Mouse (Mus musculus) kidney, postnatal 0 days (tissue): ENCODE measurements around the gene Bex6. TPM values are rescaled to one million over a fixed set of nuclear protein-coding genes. Genes with fewer than 3 reads are reported as not detected.
A peak's percentile ranks its signal among the peaks of the same experiment; 100 is the strongest.

Source experiments
- ATAC-seq: fragments of 200-750 bp; cut with Nextera tagmentation; replicated peaks from 2 replicates; pipeline ENCODE4 v1.8.0; 2017; ENCODE audit warnings: low read depth, moderate number of reproducible peaks, moderate TSS enrichment, moderate library complexity; ENCODE audit not compliant: low FRiP score
- DNase-seq: peaks from one replicate; pipeline ENCODE4 v3.0.0-alpha.2; 2016; ENCODE audit warnings: low spot score
- H3K27ac ChIP-seq: fragments of 300-500 bp; sonication (generic); 2 replicates; pipeline ENCODE4 v1.5.1; 2014; ENCODE audit warnings: mild to moderate bottlenecking
- H3K27me3 ChIP-seq: fragments of 300-500 bp; sonication (generic); 2 replicates; pipeline ENCODE4 v1.6.1; 2014; ENCODE audit warnings: low read length, mixed read lengths; ENCODE audit not compliant: insufficient read depth
- H3K36me3 ChIP-seq: fragments of 300-500 bp; sonication (generic); 2 replicates; pipeline ENCODE4 v1.6.1; 2014; ENCODE audit warnings: low read length, mixed read lengths; ENCODE audit not compliant: insufficient read depth
- H3K4me1 ChIP-seq: fragments of 300-500 bp; sonication (generic); replicated peaks from 2 replicates; pipeline ENCODE4 v1.6.1; 2014; ENCODE audit warnings: antibody characterized with exemption, low read length, mixed read lengths; ENCODE audit not compliant: insufficient read depth
- H3K4me2 ChIP-seq: fragments of 300-500 bp; sonication (generic); 2 replicates; pipeline ENCODE4 v1.6.1; 2014; ENCODE audit warnings: mild to moderate bottlenecking, low read length, moderate library complexity, mixed read lengths
- H3K4me3 ChIP-seq: fragments of 300-500 bp; sonication (generic); replicated peaks from 2 replicates; pipeline ENCODE4 v1.5.1; 2014; ENCODE audit warnings: low read depth, low read length
- H3K9ac ChIP-seq: fragments of 300-500 bp; sonication (generic); 2 replicates; pipeline ENCODE4 v1.6.1; 2014; ENCODE audit warnings: low read depth, low read length
- H3K9me3 ChIP-seq: fragments of 300-500 bp; sonication (generic); replicated peaks from 2 replicates; pipeline ENCODE4 v1.6.1; 2016; ENCODE audit warnings: low read length, inconsistent platforms, mixed read lengths
- CTCF ChIP-seq: IDR thresholded peaks from 2 replicates; pipeline ENCODE4 v1.5.1; 2016; ENCODE audit warnings: antibody characterized with exemption, low read depth, mild to moderate bottlenecking, moderate library complexity
- WGBS: fragments of 180-500 bp; shearing (Covaris S2); extraction: QIAGEN DNeasy Blood & Tissue Kit; methylation state at CpG from one replicate; pipeline ENCODE4 v1.1.7; 2014; 5-methylcytosine and 5-hydroxymethylcytosine counted together
- polyA plus RNA-seq: library from polyadenylated mRNA; unstranded; fragments of >200 nt; fragmentation: Nextera tagmentation; extraction: Ambion mirVana; gene quantifications from 2 replicates; pipeline ENCODE4 v1.2.1, GENCODE M21; 2015

Bex6 gene
- polyA plus RNA-seq, 1 experiment from 2014 or later, result not detected

DNA sequence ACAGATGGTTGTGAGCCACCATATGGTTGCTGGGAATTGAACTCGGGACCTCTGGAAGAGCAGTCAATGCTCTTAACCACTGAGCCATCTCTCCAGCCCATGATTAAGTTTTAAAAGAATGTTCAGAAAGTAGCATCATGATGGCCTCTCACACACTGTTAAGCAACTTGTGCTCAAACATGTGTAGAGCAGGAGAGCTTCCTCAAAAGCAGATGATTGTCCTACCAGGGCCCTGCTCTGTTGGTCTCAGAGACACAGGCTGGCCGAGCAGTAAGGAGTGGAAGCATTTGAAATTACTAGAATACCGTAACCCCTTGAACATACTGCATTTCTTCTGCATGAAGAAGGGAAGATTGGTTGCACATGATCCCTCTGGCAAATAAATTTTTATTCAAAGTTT lies 20.7 kb upstream of the Bex6 start:
- H3K36me3 ChIP-seq, result no peaks in the 10 kb centered on the region
- H3K9ac ChIP-seq, result no peak overlapping the region
- no peak for ATAC-seq
- no peak overlapping the region for H3K27ac ChIP-seq
- H3K4me2 ChIP-seq, result no peak overlapping the region
- 95% methylated on average over 3 of the region's 3 CpGs for WGBS
- H3K9me3 ChIP-seq, result no peaks in the 10 kb centered on the region
- H3K27me3 ChIP-seq, result no peaks in the 10 kb centered on the region
- H3K4me1 ChIP-seq, result no peaks in the 10 kb centered on the region
- DNase-seq, result no peak
- TF ChIP-seq CTCF, result no peak
- no peak overlapping the region for H3K4me3 ChIP-seq

DNA sequence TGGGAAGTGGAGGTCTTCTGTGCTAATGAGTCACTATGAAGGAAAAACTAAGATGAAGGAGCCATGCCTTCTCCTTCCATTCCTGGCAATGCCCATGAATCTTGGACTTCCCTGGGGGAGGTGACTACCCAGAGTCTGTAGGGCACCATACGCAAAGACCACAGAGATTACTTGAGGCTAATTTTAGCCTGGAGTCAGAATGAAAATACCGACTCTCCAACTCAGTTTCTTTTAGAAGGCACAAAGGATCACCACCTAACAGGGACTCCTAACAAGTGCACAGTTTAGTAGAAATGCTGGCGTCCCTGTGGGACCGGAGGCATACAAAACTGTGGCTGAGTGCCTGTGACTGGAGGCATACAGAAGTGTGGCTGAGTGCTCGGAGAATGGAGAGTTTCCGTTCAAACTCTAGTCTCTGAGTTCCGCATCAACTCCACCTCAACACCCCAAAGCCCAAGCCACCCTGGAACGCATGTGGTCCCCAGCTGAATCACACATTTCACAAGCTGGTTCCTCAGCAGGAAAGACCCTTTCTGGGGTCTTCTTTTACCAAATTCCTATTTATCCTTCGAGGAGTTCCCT lies 18.8 kb upstream of the Bex6 start:
- 88% methylated on average over 9 of the region's 9 CpGs for WGBS
- H3K9ac ChIP-seq, result no peak overlapping the region
- H3K4me1 ChIP-seq, result peaks cover 9% of the 10 kb centered on the region; the same call in 1 of the 2 replicates
- H3K27ac ChIP-seq, result no peak overlapping the region
- TF ChIP-seq CTCF, result no peak
- H3K9me3 ChIP-seq, result no peaks in the 10 kb centered on the region
- ATAC-seq (no peak), DNase-seq (no peak)
- H3K4me2 ChIP-seq, result no peak overlapping the region
- H3K27me3 ChIP-seq, result no peaks in the 10 kb centered on the region
- no peaks in the 10 kb centered on the region for H3K36me3 ChIP-seq
- no peak overlapping the region for H3K4me3 ChIP-seq

DNA sequence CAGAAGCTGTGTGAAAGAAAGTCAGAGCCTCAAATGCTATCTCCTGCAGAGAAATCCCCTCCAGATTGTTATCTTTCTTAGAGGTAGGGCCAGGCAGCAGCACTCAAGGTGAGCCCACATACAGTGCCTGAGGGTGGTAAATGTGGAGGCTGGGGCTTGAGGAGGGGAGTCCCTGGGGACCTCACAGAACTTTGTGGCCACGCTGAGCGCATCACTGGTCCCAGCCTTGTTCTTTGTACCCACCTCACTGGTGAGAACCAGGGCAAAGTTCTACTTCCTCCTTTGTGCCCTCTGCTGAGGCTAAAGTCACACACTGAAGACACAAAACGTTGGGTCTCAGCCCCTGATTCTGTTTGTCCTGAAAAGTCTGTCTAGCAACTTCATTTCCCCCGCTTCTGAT lies 16.2 kb upstream of the Bex6 start:
- DNase-seq (no peak), ATAC-seq (no peak)
- TF ChIP-seq CTCF, result no peak
- Histone ChIP-seq H3K27me3 (no peaks in the 10 kb centered on the region), H3K36me3 (no peaks in the 10 kb centered on the region), H3K4me1 (peaks cover 9% of the 10 kb centered on the region; the same call in 1 of the 2 replicates), H3K9ac (no peak overlapping the region), H3K27ac (0 out of 2 replicates have a peak overlapping the region, but pooled peaks have one; percentile 2), H3K4me3 (no peak overlapping the region), H3K9me3 (no peaks in the 10 kb centered on the region), H3K4me2 (peak overlapping the region; percentile 60)
- WGBS, result 49% methylated on average over 4 of the region's 4 CpGs

DNA sequence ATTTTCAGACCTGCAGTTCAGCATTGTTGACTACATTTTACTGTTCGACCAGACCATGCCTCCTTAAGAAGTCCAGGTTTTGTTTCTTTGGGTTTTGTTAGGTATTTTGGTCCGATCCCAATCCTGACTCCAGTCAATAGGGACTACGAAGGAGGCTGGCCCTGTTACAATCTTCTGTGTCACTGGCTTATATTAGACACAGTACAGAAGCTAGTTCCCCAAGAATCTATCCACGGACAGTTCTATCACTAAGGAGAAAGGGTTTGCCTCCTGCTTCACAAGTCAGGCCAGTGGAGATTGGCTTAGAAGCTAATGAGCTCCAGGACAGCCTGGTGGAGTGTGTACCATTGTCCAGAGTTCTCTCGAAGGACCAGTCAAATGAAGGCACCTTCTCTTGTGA lies 15.7 kb upstream of the Bex6 start:
- DNase-seq, result no peak
- no peak for TF ChIP-seq CTCF
- H3K27ac ChIP-seq, result 0 out of 2 replicates have a peak overlapping the region, but pooled peaks have one; percentile 2
- peak overlapping the region; percentile 60 for H3K4me2 ChIP-seq
- H3K36me3 ChIP-seq, result no peaks in the 10 kb centered on the region
- H3K9ac ChIP-seq, result no peak overlapping the region
- no peaks in the 10 kb centered on the region for H3K27me3 ChIP-seq
- H3K9me3 ChIP-seq, result no peaks in the 10 kb centered on the region
- H3K4me1 ChIP-seq, result peaks cover 9% of the 10 kb centered on the region; the same call in 1 of the 2 replicates
- no peak for ATAC-seq
- H3K4me3 ChIP-seq, result 0 out of 2 replicates have a peak overlapping the region, but pooled peaks have one; percentile 36
- 72% methylated on average over 5 of the region's 5 CpGs for WGBS

DNA sequence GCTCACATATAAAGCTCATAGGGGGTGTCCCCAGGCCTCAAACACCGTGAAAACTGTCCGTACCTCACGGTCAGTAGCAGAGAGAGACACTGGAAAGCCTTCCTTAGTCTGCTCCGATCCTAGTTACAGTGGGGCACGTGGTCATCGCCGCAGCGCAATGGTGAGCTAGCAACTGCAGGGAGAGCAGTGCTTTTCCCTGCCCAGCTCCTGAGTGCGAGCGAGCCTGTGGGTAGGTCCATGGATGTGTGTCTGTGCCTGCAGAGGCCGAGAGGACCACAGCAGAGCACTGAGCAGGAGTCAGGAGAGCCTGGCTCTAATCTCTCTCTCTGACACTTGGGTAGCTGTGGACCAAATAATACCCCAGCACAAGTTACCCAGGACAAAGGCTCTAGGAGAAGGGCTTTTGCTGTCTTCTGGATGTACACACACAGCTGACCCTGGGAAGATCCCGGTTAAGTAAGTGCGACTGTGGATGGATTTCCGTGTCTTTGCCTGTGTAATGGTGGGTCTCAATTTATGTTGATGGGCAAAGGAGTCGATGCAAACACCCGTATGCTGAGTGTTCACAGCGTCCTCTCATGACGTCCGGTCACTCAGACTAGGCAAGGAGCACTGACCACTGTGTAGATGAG lies 15.1 kb upstream of the Bex6 start:
- TF ChIP-seq CTCF, result no peak
- 66% methylated on average over 19 of the region's 19 CpGs for WGBS

DNA sequence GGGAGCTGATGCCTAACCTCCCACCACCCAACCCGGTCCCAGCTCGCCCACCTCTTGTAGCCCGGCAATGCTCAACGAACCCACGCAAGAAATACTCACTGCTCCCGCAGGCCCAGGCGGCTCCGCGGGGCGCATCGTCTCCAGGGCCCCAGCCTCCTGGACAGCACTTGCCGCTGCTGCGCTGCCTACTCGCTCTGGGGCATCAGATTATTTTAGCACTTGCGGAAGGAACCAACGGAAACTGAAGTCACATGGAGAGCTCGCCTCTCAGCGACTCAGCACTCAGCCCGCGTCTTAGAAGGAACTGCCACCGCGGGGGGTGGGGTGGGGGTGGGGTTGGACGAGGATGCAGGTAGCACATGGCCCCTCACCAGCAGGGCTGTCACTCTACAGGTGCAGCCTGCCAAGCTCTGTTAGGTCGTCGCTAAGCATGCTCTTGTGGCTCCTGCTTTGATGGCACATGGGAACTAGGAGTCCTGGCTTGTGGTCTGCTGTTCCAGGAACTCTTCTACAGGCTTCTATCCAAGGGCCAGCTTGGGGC lies 14.3 kb upstream of the Bex6 start, which contains the start of gene Nrros:
Nrros (minus strand) TSS at position 314 of the 541 bp plus-strand sequence.
- peak within 1 kb of the TSS; percentile 60 for H3K4me2 ChIP-seq
- H3K27ac ChIP-seq, result 0 out of 2 replicates have a peak within 1 kb of the TSS, but pooled peaks have one; percentile 9
- no peaks in the 10 kb centered on the region for H3K36me3 ChIP-seq
- H3K9ac ChIP-seq, result peak within 1 kb of the TSS; percentile 51
- peak within 1 kb of the TSS; percentile 36 for H3K4me3 ChIP-seq
- TF ChIP-seq CTCF, result no peak
- no peaks in the 10 kb centered on the region for H3K9me3 ChIP-seq
- no peaks in the 10 kb centered on the region for H3K27me3 ChIP-seq
- peak; percentile 65 for DNase-seq
- WGBS, result 1% methylated on average over 25 of the region's 25 CpGs
- peaks cover 9% of the 10 kb centered on the region; the same call in 1 of the 2 replicates for H3K4me1 ChIP-seq
- ATAC-seq, result peak; percentile 33; the same call in 1 of the 2 replicates

More for the DNA sequence above, 15.1 kb upstream of the Bex6 start:
- no peaks in the 10 kb centered on the region for H3K27me3 ChIP-seq
- H3K4me1 ChIP-seq, result peaks cover 9% of the 10 kb centered on the region; the same call in 1 of the 2 replicates
- peak overlapping the region; percentile 60 for H3K4me2 ChIP-seq
- DNase-seq (no peak), ATAC-seq (no peak)
- H3K27ac ChIP-seq, result no peak overlapping the region
- no peaks in the 10 kb centered on the region for H3K36me3 ChIP-seq
- H3K9me3 ChIP-seq, result no peaks in the 10 kb centered on the region
- peak overlapping the region; percentile 36 for H3K4me3 ChIP-seq
- peak overlapping the region; percentile 51; the same call in 1 of the 2 replicates for H3K9ac ChIP-seq
